Mouse (Mus musculus): ENCODE measurements around the gene Dmrta2. TPM values are rescaled to one million over a fixed set of nuclear protein-coding genes. Genes with fewer than 3 reads are reported as not detected.

Gene Dmrta2
- polyA plus RNA-seq, 1 experiment from 2014 or later, result 0.87 TPM

- Histone ChIP-seq H3K27me3 (replicated peaks; ENCODE audit: low read depth, poor library complexity, severe bottlenecking) (peaks cover 100% of the 10 kb centered on the region), H3K9me3 (no peaks in the 10 kb centered on the region), H3K36me3 (replicated peaks) (no peaks in the 10 kb centered on the region), H3K27ac (replicated peaks) (peak overlapping the region; percentile 76), H3K4me1 (peaks cover 55% of the 10 kb centered on the region), H3K4me3 (peak overlapping the region; percentile 60)
- under 1% methylated on average over 99 of the region's 99 CpGs for WGBS
- DNase-seq (ENCODE audit: low spot score), result peak; percentile 72
Observed at GRCm38 (mm10) chr4:109981871-109982680, 4.2 kb downstream of the Dmrta2 start.

GRCm38 (mm10) chr4:109982681-109983265, 4.9 kb downstream of the Dmrta2 start:
- Histone ChIP-seq H3K27me3 (replicated peaks; ENCODE audit: low read depth, poor library complexity, severe bottlenecking) (peaks cover 100% of the 10 kb centered on the region), H3K27ac (replicated peaks) (peak overlapping the region; percentile 76; the same call in 1 of the 2 replicates), H3K9me3 (no peaks in the 10 kb centered on the region), H3K36me3 (replicated peaks) (no peaks in the 10 kb centered on the region), H3K4me1 (peaks cover 48% of the 10 kb centered on the region), H3K4me3 (peak overlapping the region; percentile 60)
- WGBS, result 3% methylated on average over 30 of the region's 30 CpGs
- DNase-seq (ENCODE audit: low spot score), result peak; percentile 55

GRCm38 (mm10) chr4:109983281-109984001, 5.6 kb downstream of the Dmrta2 start:
- H3K9me3 ChIP-seq, result no peaks in the 10 kb centered on the region
- peak overlapping the region; percentile 51; the same call in 1 of the 2 replicates for H3K27ac ChIP-seq (replicated peaks)
- peaks cover 41% of the 10 kb centered on the region for H3K4me1 ChIP-seq
- no peaks in the 10 kb centered on the region for H3K36me3 ChIP-seq (replicated peaks)
- peaks cover 100% of the 10 kb centered on the region for H3K27me3 ChIP-seq (replicated peaks; ENCODE audit: low read depth, poor library complexity, severe bottlenecking)
- WGBS, result 1% methylated on average over 49 of the region's 49 CpGs
- peak; percentile 61 for DNase-seq (ENCODE audit: low spot score)
- peak overlapping the region; percentile 43 for H3K4me3 ChIP-seq

GRCm38 (mm10) chr4:109984011-109984411, 6.2 kb downstream of the Dmrta2 start:
- H3K36me3 ChIP-seq (replicated peaks), result no peaks in the 10 kb centered on the region
- DNase-seq (ENCODE audit: low spot score), result peak; percentile 58
- H3K27ac ChIP-seq (replicated peaks), result peak overlapping the region; percentile 51; the same call in 1 of the 2 replicates
- H3K9me3 ChIP-seq, result no peaks in the 10 kb centered on the region
- under 1% methylated on average over 24 of the region's 24 CpGs for WGBS
- H3K27me3 ChIP-seq (replicated peaks; ENCODE audit: low read depth, poor library complexity, severe bottlenecking), result peaks cover 100% of the 10 kb centered on the region
- peaks cover 40% of the 10 kb centered on the region for H3K4me1 ChIP-seq
- peak overlapping the region; percentile 43 for H3K4me3 ChIP-seq

GRCm38 (mm10) chr4:109984496-109985423, 6.9 kb downstream of the Dmrta2 start:
- Histone ChIP-seq H3K27ac (replicated peaks) (peak overlapping the region; percentile 54; the same call in 1 of the 2 replicates), H3K9me3 (no peaks in the 10 kb centered on the region), H3K27me3 (replicated peaks; ENCODE audit: low read depth, poor library complexity, severe bottlenecking) (peaks cover 100% of the 10 kb centered on the region), H3K4me1 (peaks cover 38% of the 10 kb centered on the region), H3K36me3 (replicated peaks) (no peaks in the 10 kb centered on the region), H3K4me3 (peak overlapping the region; percentile 43; the same call in 1 of the 2 replicates)
- peak; percentile 59 for DNase-seq (ENCODE audit: low spot score)
- WGBS, result 2% methylated on average over 38 of the region's 38 CpGs

- Histone ChIP-seq H3K9me3 (no peaks in the 10 kb centered on the region), H3K36me3 (replicated peaks) (no peaks in the 10 kb centered on the region), H3K27ac (replicated peaks) (no peak overlapping the region), H3K27me3 (replicated peaks; ENCODE audit: low read depth, poor library complexity, severe bottlenecking) (peaks cover 100% of the 10 kb centered on the region), H3K4me3 (peak overlapping the region; percentile 43; the same call in 1 of the 2 replicates), H3K4me1 (peaks cover 30% of the 10 kb centered on the region)
- WGBS, result 3% methylated on average over 16 of the region's 16 CpGs
- DNase-seq (ENCODE audit: low spot score), result peak; percentile 49
Observed at GRCm38 (mm10) chr4:109985424-109986172, 7.7 kb downstream of the Dmrta2 start.

GRCm38 (mm10) chr4:109986301-109986700, 8.4 kb downstream of the Dmrta2 start:
- H3K9me3 ChIP-seq, result no peaks in the 10 kb centered on the region
- H3K4me1 ChIP-seq, result peaks cover 30% of the 10 kb centered on the region
- WGBS, result 2% methylated on average over 9 of the region's 9 CpGs
- H3K4me3 ChIP-seq, result no peak overlapping the region
- DNase-seq (ENCODE audit: low spot score), result peak; percentile 30
- peaks cover 100% of the 10 kb centered on the region for H3K27me3 ChIP-seq (replicated peaks; ENCODE audit: low read depth, poor library complexity, severe bottlenecking)
- H3K27ac ChIP-seq (replicated peaks), result no peak overlapping the region
- H3K36me3 ChIP-seq (replicated peaks), result no peaks in the 10 kb centered on the region

- Histone ChIP-seq H3K36me3 (replicated peaks) (no peaks in the 10 kb centered on the region), H3K4me1 (peaks cover 25% of the 10 kb centered on the region), H3K27me3 (replicated peaks; ENCODE audit: low read depth, poor library complexity, severe bottlenecking) (peaks cover 99% of the 10 kb centered on the region), H3K9me3 (no peaks in the 10 kb centered on the region), H3K4me3 (no peak overlapping the region), H3K27ac (replicated peaks) (no peak overlapping the region)
- peak; percentile 40 for DNase-seq (ENCODE audit: low spot score)
- WGBS, result 2% methylated on average over 13 of the region's 13 CpGs
Observed at GRCm38 (mm10) chr4:109986748-109987355, 9.0 kb downstream of the Dmrta2 start.

- no peaks in the 10 kb centered on the region for H3K9me3 ChIP-seq
- 2% methylated on average over 20 of the region's 20 CpGs for WGBS
- no peak overlapping the region for H3K4me3 ChIP-seq
- H3K4me1 ChIP-seq, result peaks cover 16% of the 10 kb centered on the region
- H3K27me3 ChIP-seq (replicated peaks; ENCODE audit: low read depth, poor library complexity, severe bottlenecking), result peaks cover 99% of the 10 kb centered on the region
- DNase-seq (ENCODE audit: low spot score), result peak; percentile 39
- H3K36me3 ChIP-seq (replicated peaks), result no peaks in the 10 kb centered on the region
- H3K27ac ChIP-seq (replicated peaks), result no peak overlapping the region
Observed at GRCm38 (mm10) chr4:109987560-109988362, 9.9 kb downstream of the Dmrta2 start.

GRCm38 (mm10) chr4:109988411-109988810, 10.6 kb downstream of the Dmrta2 start:
- no peaks in the 10 kb centered on the region for H3K9me3 ChIP-seq
- H3K36me3 ChIP-seq (replicated peaks), result no peaks in the 10 kb centered on the region
- no peak overlapping the region for H3K27ac ChIP-seq (replicated peaks)
- no peak overlapping the region for H3K4me3 ChIP-seq
- H3K4me1 ChIP-seq, result peaks cover 16% of the 10 kb centered on the region
- peaks cover 99% of the 10 kb centered on the region for H3K27me3 ChIP-seq (replicated peaks; ENCODE audit: low read depth, poor library complexity, severe bottlenecking)
- 7% methylated on average over 5 of the region's 5 CpGs for WGBS
- no peak for DNase-seq (ENCODE audit: low spot score)

Data from embryonic facial prominence, embryonic 10.5 days (tissue).